Mouse (Mus musculus) liver, embryonic 14.5 days (tissue): Measurements from ENCODE around the gene Gm14226.

Source experiments
- CTCF ChIP-seq: IDR thresholded peaks from 2 replicates; pipeline ENCODE4 v1.5.1; 2016; ENCODE audit warnings: antibody characterized with exemption, low read depth, control low read depth
- EP300 ChIP-seq: IDR thresholded peaks from 2 replicates; pipeline ENCODE4 v1.6.1; 2016; ENCODE audit warnings: antibody characterized with exemption, low read depth

GRCm38 (mm10) chr2:154991411-154991810 lies 26.7 kb upstream of the Gm14226 start:
- TF ChIP-seq EP300 (no peak), CTCF (no peak)
